Mouse (Mus musculus): ENCODE data around the gene Abcb4.

- TF ChIP-seq CTCF (IDR thresholded peaks at IDR 0.05; ENCODE audit: borderline replicate concordance, extremely low read depth, insufficient read depth, insufficient read length) (peak; percentile 19; the same call in 1 of the 2 replicates), POLR2A (IDR thresholded peaks at IDR 0.05; ENCODE audit: borderline replicate concordance, extremely low read depth, insufficient read depth, insufficient read length, poor library complexity, severe bottlenecking) (peak; percentile 64; the same call in 1 of the 2 replicates)
These were observed 103.4 kb downstream of the Abcb4 start, which contains the start of gene Crot for GRCm38 (mm10) chr5:8996686-8997512.
